Mouse (Mus musculus): ENCODE measurements around the gene Nos1. TPM values are rescaled to one million over a fixed set of nuclear protein-coding genes. Genes with fewer than 3 reads are reported as not detected.

Nos1 gene
- polyA plus RNA-seq, 2 experiments = under 0.01 TPM; not detected in 1

DNA sequence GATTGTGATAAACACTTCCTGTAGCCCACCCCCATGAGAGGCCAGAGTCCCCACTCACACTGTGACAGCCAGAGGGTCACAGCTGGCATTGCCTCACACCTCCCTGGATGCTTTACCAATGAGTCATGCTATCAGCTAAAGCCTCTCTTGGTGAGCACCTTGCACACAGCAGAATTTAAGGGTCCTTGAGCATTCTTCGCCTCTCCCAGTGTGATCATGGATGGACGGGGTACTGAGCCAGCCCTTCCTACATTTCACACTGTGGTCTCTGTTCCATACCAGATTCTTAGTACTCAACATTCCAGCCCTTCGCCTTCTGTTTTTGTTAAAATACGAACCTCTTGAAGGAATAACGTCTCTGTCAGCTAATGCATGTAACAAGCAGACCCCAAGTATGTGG is 113.2 kb downstream of the Nos1 start:
- Histone ChIP-seq H3K27me3 (ENCODE audit: control insufficient read depth, insufficient read depth, low read length) (no peaks in the 10 kb centered on the region), H3K4me2 (ENCODE audit: low read depth) (no peak overlapping the region), H3K9ac (replicated peaks) (no peak overlapping the region), H3K4me3 (ENCODE audit: insufficient read depth in 1 of 2, low read depth in 2 of 2, low read length in 2 of 2) (no peak overlapping the region), H3K27ac (no peak overlapping the region), H3K4me1 (replicated peaks; ENCODE audit: control insufficient read depth in 2 of 2, insufficient read depth in 2 of 2, low read length in 1 of 2) (no peaks in the 10 kb centered on the region), H3K36me3 (replicated peaks; ENCODE audit: control insufficient read depth, insufficient read depth, low read depth) (no peaks in the 10 kb centered on the region), H3K9me3 (ENCODE audit: control insufficient read depth, low read length) (no peaks in the 10 kb centered on the region)
- no peak for ATAC-seq (ENCODE audit: insufficient read depth)
- WGBS (ENCODE audit: insufficient replicate concordance) = 65% methylated on average over 5 of the region's 5 CpGs
- no peak for DNase-seq (ENCODE audit: low read depth in 3 of 3, low spot score in 3 of 3)
- TF ChIP-seq EP300 (IDR thresholded peaks at IDR 0.05; ENCODE audit: low read depth) (no peak), CTCF (IDR thresholded peaks at IDR 0.05; ENCODE audit: low read depth) (no peak)

DNA sequence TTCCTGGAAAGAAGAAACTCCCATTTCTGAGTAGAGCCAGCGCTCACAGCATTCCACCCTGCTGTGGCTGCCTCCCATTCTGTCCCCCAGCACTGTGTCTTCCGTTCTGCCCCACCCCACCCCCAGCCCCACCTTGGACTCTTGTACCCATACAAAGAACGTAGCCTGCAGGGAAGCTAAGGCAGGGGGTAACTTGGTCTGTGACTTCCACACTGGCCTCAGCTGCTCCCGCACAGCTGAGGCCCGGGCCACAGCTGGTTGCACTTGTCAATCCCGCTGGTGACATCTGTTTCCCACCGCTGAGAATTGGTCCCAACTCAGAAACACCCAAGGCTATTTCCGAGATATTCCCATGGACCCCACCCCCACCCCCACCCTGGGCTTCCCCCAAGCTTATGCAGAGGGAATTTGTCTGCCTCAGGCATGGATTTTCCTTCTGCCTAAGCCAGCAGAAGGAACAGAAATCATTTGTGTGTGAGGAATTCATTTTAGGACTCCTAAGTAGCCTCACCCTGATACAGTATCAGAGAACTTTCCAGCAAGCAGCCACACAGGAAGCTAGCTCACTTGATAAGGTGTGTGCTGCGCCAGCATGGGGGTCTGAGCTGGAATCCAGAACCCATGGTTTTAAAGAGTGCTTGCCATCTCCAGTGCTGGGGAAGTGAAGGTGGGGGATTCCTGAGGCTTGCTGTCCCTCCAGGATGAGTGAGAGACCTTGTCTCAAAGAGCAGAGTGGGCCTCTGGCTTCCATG is 117.4 kb downstream of the Nos1 start:
- no peak for DNase-seq (ENCODE audit: low read depth in 3 of 3, low spot score in 3 of 3)
- no peak overlapping the region for H3K9ac ChIP-seq (replicated peaks)
- TF ChIP-seq EP300 (IDR thresholded peaks at IDR 0.05; ENCODE audit: low read depth) (no peak), CTCF (IDR thresholded peaks at IDR 0.05; ENCODE audit: low read depth) (no peak)

GRCm38 (mm10) chr5:117899361-117899760 is 118.5 kb downstream of the Nos1 start:
- no peak for DNase-seq (ENCODE audit: low read depth in 3 of 3, low spot score in 3 of 3)

More for the DNA sequence above, 117.4 kb downstream of the Nos1 start:
- Histone ChIP-seq H3K36me3 (replicated peaks; ENCODE audit: control insufficient read depth, insufficient read depth, low read depth) (no peaks in the 10 kb centered on the region), H3K4me3 (ENCODE audit: insufficient read depth in 1 of 2, low read depth in 2 of 2, low read length in 2 of 2) (no peak overlapping the region), H3K4me2 (ENCODE audit: low read depth) (no peak overlapping the region), H3K27ac (no peak overlapping the region), H3K9me3 (ENCODE audit: control insufficient read depth, low read length) (no peaks in the 10 kb centered on the region), H3K4me1 (replicated peaks; ENCODE audit: control insufficient read depth in 2 of 2, insufficient read depth in 2 of 2, low read length in 1 of 2) (no peaks in the 10 kb centered on the region), H3K27me3 (ENCODE audit: control insufficient read depth, insufficient read depth, low read length) (no peaks in the 10 kb centered on the region)
- no peak for ATAC-seq (ENCODE audit: insufficient read depth)
- 12% methylated on average over 9 of the region's 9 CpGs for WGBS (ENCODE audit: insufficient replicate concordance)

DNA sequence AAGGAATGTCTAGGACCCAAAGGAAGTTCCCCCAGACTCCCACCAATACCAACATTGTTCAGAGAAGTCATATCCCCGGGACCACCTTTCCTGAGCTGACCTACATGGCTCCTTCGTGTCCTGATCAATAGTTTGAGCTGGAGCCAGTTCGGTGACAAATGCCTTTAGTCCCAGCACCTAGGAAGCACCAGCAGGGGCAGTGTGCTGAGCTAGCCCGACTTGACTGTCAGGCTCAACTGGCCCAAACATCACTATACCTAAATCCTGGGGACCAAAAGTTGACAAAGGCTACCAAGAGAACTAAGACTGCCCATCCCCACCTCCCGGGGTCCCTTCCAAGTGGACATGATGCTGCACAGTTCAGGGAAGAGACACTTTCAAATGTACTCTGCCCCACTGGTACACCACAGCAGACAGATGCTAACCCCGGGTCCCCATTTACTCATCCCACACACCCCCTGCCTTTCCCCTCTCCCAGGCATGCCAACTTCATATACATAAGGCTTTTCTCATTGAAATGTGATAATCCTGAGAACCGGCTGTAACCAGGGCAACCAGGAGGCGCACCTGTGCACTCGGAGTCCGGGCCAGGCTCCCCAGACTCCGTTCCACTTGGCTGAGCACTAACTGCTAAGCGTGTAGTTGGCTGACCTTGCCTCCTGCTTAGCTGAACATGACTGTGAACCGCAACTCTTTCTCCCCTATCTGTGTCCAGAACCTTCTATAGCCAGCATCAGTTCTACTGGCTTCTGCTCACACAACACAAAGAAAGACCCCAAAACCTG is 120.3 kb downstream of the Nos1 start:
- H3K4me3 ChIP-seq (ENCODE audit: insufficient read depth in 1 of 2, low read depth in 2 of 2, low read length in 2 of 2) = no peak overlapping the region
- H3K9me3 ChIP-seq (ENCODE audit: control insufficient read depth, low read length) = no peaks in the 10 kb centered on the region
- ATAC-seq (ENCODE audit: insufficient read depth) (no peak), DNase-seq (ENCODE audit: low read depth in 3 of 3, low spot score in 3 of 3) (no peak)
- TF ChIP-seq EP300 (IDR thresholded peaks at IDR 0.05; ENCODE audit: low read depth) (no peak), CTCF (IDR thresholded peaks at IDR 0.05; ENCODE audit: low read depth) (0 out of 2 replicates have a peak, but pooled peaks have one; percentile 5)
- no peak overlapping the region for H3K27ac ChIP-seq
- no peaks in the 10 kb centered on the region for H3K4me1 ChIP-seq (replicated peaks; ENCODE audit: control insufficient read depth in 2 of 2, insufficient read depth in 2 of 2, low read length in 1 of 2)
- no peak overlapping the region for H3K4me2 ChIP-seq (ENCODE audit: low read depth)
- no peaks in the 10 kb centered on the region for H3K27me3 ChIP-seq (ENCODE audit: control insufficient read depth, insufficient read depth, low read length)
- H3K36me3 ChIP-seq (replicated peaks; ENCODE audit: control insufficient read depth, insufficient read depth, low read depth) = no peaks in the 10 kb centered on the region
- WGBS (ENCODE audit: insufficient replicate concordance) = 28% methylated on average over 13 of the region's 13 CpGs
- H3K9ac ChIP-seq (replicated peaks) = no peak overlapping the region

More at GRCm38 (mm10) chr5:117899361-117899760, 118.5 kb downstream of the Nos1 start:
- TF ChIP-seq EP300 (IDR thresholded peaks at IDR 0.05; ENCODE audit: low read depth) = no peak
- no peak for TF ChIP-seq CTCF (IDR thresholded peaks at IDR 0.05; ENCODE audit: low read depth)
- H3K9ac ChIP-seq (replicated peaks) = no peak overlapping the region
- no peak overlapping the region for H3K4me2 ChIP-seq (ENCODE audit: low read depth)
- no peak for ATAC-seq (ENCODE audit: insufficient read depth)
- H3K9me3 ChIP-seq (ENCODE audit: control insufficient read depth, low read length) = no peaks in the 10 kb centered on the region
- H3K27me3 ChIP-seq (ENCODE audit: control insufficient read depth, insufficient read depth, low read length) = no peaks in the 10 kb centered on the region
- 61% methylated on average over 10 of the region's 10 CpGs for WGBS (ENCODE audit: insufficient replicate concordance)
- H3K4me3 ChIP-seq (ENCODE audit: insufficient read depth in 1 of 2, low read depth in 2 of 2, low read length in 2 of 2) = no peak overlapping the region
- no peaks in the 10 kb centered on the region for H3K4me1 ChIP-seq (replicated peaks; ENCODE audit: control insufficient read depth in 2 of 2, insufficient read depth in 2 of 2, low read length in 1 of 2)
- no peaks in the 10 kb centered on the region for H3K36me3 ChIP-seq (replicated peaks; ENCODE audit: control insufficient read depth, insufficient read depth, low read depth)
- H3K27ac ChIP-seq = no peak overlapping the region

DNA sequence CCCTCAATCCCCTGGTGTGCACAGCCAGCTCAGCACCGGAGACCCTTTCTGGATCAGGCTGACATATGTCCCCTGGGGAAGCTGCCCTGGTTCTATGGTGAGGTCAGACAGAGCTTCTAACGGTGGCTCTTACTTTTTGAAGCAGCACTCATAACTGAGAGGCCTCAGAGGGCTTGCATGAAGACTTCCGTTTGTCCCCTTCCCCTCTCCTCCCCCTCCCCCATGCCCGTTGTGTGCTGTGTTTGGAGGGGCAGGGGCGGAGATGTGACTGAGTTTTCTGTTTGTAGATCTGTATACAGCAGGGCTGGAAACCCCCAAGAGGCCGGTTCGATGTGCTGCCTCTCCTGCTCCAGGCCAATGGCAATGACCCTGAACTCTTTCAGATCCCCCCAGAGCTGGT is 122.7 kb downstream of the Nos1 start:
- TF ChIP-seq EP300 (IDR thresholded peaks at IDR 0.05; ENCODE audit: low read depth) (no peak), CTCF (IDR thresholded peaks at IDR 0.05; ENCODE audit: low read depth) (no peak)
- no peak for DNase-seq (ENCODE audit: low read depth in 3 of 3, low spot score in 3 of 3)
- no peaks in the 10 kb centered on the region for H3K27me3 ChIP-seq (ENCODE audit: control insufficient read depth, insufficient read depth, low read length)
- no peak overlapping the region for H3K4me2 ChIP-seq (ENCODE audit: low read depth)
- H3K4me1 ChIP-seq (replicated peaks; ENCODE audit: control insufficient read depth in 2 of 2, insufficient read depth in 2 of 2, low read length in 1 of 2) = no peaks in the 10 kb centered on the region
- ATAC-seq (ENCODE audit: insufficient read depth) = no peak
- no peak overlapping the region for H3K27ac ChIP-seq
- no peaks in the 10 kb centered on the region for H3K36me3 ChIP-seq (replicated peaks; ENCODE audit: control insufficient read depth, insufficient read depth, low read depth)
- H3K9ac ChIP-seq (replicated peaks) = no peak overlapping the region
- H3K4me3 ChIP-seq (ENCODE audit: insufficient read depth in 1 of 2, low read depth in 2 of 2, low read length in 2 of 2) = no peak overlapping the region
- WGBS (ENCODE audit: insufficient replicate concordance) = 50% methylated on average over 7 of the region's 7 CpGs
- H3K9me3 ChIP-seq (ENCODE audit: control insufficient read depth, low read length) = no peaks in the 10 kb centered on the region
